Mouse (Mus musculus) frontal cortex, postnatal 14 days (tissue): Measurements from ENCODE around the gene Stac.

Experiments used
- DNase-seq, 2 experiments: peaks; one replicate each; pipeline ENCODE4 v3.0.0; 2022; ENCODE audit warnings: low spot score in 2 of 2

Stac gene

DNA sequence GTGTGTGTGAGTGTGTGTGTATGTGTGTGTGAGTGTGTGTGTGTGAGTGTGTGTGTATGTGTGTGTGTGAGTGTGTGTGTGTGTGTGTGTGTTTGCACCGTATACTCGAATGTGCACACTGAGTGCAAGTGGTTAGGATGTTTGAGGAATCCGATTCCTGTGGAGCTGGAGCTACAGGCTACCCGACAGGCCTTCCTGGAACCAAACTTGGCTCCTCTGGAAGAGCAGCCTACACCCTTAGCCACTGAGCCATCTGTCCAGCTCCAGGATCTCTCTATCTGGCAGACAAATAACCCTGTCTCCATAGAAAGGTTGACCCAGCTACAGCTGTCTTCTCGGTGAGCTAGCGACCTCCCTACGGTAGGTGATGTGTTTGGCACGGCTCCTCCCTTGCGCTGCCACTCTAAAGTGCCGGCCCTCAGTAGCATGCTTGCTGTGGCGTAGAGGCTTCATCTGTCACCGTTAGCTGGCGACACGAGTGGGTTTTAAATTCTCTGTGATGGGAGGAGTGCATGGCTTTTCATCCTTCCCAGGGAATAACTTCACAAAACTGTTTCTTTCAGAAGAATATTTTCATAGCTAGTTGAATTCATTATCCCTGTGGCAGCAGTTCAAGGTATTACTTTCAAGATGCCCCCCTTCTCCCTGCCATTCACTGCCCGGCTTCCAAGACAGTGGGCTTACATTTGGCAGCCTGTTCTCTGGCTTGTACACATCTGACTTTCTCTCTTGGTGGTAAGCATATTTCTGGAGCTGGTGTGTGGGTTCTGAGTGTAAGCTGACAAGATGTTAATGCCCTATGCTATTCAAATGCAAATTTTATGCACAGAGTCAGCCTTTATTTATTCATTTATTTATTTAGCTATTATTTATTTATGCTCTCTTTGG, 175.3 kb downstream of the Stac start:
- DNase-seq = no peak
